Mouse (Mus musculus) limb, embryonic 12.5 days (tissue): Measurements from ENCODE around the gene Pde9a. TPM values are rescaled to one million over a fixed set of nuclear protein-coding genes. Genes with fewer than 3 reads are reported as not detected.

Experiments
- ATAC-seq: fragments of 200-750 bp; cut with Nextera tagmentation; 2 replicates; pipeline ENCODE4 v1.8.0; 2017; ENCODE audit warnings: low read depth, moderate TSS enrichment; ENCODE audit not compliant: insufficient number of reproducible peaks, insufficient read depth, low FRiP score, low TSS enrichment
- H3K27ac ChIP-seq: fragments of 300-500 bp; sonication (generic); 2 replicates; pipeline ENCODE4 v1.5.1; 2016; ENCODE audit warnings: mild to moderate bottlenecking, moderate library complexity
- H3K27me3 ChIP-seq: fragments of 300-500 bp; sonication (generic); 2 replicates; pipeline ENCODE4 v1.6.1; 2016; ENCODE audit warnings: mild to moderate bottlenecking, moderate library complexity
- H3K36me3 ChIP-seq: fragments of 300-500 bp; sonication (generic); 2 replicates; pipeline ENCODE4 v1.6.1; 2016; ENCODE audit warnings: mild to moderate bottlenecking, moderate library complexity
- H3K4me1 ChIP-seq: fragments of 300-500 bp; sonication (generic); replicated peaks from 2 replicates; pipeline ENCODE4 v1.6.1; 2016
- H3K4me2 ChIP-seq: fragments of 300-500 bp; sonication (generic); 2 replicates; pipeline ENCODE4 v1.6.1; 2016; ENCODE audit warnings: mild to moderate bottlenecking, moderate library complexity
- H3K4me3 ChIP-seq: fragments of 300-500 bp; sonication (generic); replicated peaks from 2 replicates; pipeline ENCODE4 v1.5.1; 2016; ENCODE audit warnings: mild to moderate bottlenecking
- H3K9ac ChIP-seq: fragments of 300-500 bp; sonication (generic); replicated peaks from 2 replicates; pipeline ENCODE4 v1.6.1; 2016; ENCODE audit warnings: mild to moderate bottlenecking, moderate library complexity
- H3K9me3 ChIP-seq: fragments of 300-500 bp; sonication (generic); 2 replicates; pipeline ENCODE4 v1.6.1; 2016; ENCODE audit warnings: mild to moderate bottlenecking, moderate library complexity
- WGBS: fragments of 180-500 bp; shearing (Covaris S2); methylation state at CpG from one replicate; pipeline ENCODE4 v1.1.7; 2016; 5-methylcytosine and 5-hydroxymethylcytosine counted together
- polyA plus RNA-seq: library from polyadenylated mRNA; unstranded; fragments of >200 nt; fragmentation: Nextera tagmentation; extraction: Ambion mirVana; gene quantifications from 2 replicates; pipeline ENCODE4 v1.2.1, GENCODE M21; 2016

Pde9a gene
- polyA plus RNA-seq, 1 experiment from 2014 or later, result 29.1 TPM

DNA sequence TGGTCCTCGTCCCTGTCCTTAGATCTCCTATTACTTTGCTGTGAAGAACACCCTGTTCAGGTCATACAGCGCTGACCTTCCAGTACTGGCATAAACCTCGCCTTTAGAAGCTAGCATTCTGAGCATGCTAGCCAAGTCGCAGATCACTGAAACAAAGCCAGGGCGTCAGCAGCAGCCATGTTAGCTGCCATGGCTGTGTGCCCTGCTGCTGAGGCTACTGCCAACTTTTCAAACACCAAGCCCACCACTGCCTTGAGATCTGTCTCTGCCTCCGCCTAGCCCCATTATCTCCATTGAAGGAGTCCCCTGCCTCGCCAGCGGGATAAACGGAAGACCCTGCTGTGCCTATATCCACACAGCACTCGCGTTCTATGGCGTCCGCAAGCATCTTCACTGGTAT is 25.4 kb upstream of the Pde9a start:
- no peaks in the 10 kb centered on the region for H3K27me3 ChIP-seq
- H3K4me3 ChIP-seq, result no peak overlapping the region
- WGBS, result 84% methylated on average over 13 of the region's 13 CpGs
- H3K9ac ChIP-seq, result no peak overlapping the region
- no peak overlapping the region for H3K27ac ChIP-seq
- no peaks in the 10 kb centered on the region for H3K36me3 ChIP-seq
- H3K9me3 ChIP-seq, result no peaks in the 10 kb centered on the region
- no peak overlapping the region for H3K4me2 ChIP-seq
- no peak for ATAC-seq
- H3K4me1 ChIP-seq, result peaks cover 8% of the 10 kb centered on the region

DNA sequence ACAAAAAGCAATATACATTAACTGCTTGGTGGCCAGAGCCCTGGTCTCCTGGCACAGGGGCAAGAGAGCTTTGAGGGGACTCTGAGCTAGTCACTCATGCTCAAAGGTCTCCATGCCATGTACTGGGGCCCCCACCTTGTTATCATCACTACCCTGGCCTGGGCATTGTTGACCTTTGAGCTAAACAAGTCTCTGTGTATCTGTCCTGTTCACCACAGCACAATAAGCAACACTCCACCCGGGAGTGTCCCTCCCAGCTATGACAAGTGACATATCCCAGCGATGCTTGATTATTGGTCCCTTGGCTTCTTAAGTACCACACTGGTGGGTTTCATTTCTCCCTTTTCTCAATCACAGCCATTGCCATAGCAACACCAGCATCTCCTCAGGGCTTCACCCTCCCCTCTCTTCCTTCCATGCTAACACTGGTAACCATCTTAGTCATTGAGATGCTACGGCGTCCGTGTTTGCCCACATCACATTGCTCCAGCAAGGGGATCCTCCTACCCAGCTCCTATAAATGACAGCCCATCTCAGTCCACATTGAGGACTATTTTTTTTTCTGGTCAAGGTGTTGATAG is 20.3 kb upstream of the Pde9a start:
- no peak for ATAC-seq
- 89% methylated on average over 5 of the region's 5 CpGs for WGBS
- Histone ChIP-seq H3K9ac (no peak overlapping the region), H3K9me3 (no peaks in the 10 kb centered on the region), H3K27ac (no peak overlapping the region), H3K4me2 (no peak overlapping the region), H3K36me3 (no peaks in the 10 kb centered on the region), H3K4me1 (no peaks in the 10 kb centered on the region), H3K4me3 (no peak overlapping the region), H3K27me3 (no peaks in the 10 kb centered on the region)

DNA sequence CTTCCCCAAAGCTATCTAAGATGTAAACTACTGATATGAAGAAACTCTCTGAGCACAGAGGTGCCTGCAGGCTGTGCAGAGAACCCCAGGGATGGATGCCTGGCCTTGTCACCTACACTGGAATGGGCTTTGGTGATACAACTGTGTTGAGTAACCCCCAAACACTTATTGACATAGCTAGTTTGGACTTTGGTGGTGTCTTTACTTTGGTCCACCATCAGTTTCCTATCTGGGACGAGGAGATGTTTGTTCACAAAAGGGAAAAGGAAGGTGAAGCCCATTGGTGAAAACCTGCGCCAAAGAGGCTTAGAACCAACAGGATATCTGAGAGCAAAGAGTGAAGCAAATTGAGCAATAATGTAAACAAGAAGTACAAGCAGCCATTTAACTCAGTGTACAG is 15.8 kb upstream of the Pde9a start:
- H3K4me3 ChIP-seq, result no peak overlapping the region
- WGBS, result 70% methylated on average over 2 of the region's 2 CpGs
- H3K27me3 ChIP-seq, result no peaks in the 10 kb centered on the region
- ATAC-seq, result no peak
- no peak overlapping the region for H3K27ac ChIP-seq
- no peaks in the 10 kb centered on the region for H3K4me1 ChIP-seq
- no peaks in the 10 kb centered on the region for H3K36me3 ChIP-seq
- H3K9me3 ChIP-seq, result no peaks in the 10 kb centered on the region
- H3K9ac ChIP-seq, result no peak overlapping the region
- no peak overlapping the region for H3K4me2 ChIP-seq

DNA sequence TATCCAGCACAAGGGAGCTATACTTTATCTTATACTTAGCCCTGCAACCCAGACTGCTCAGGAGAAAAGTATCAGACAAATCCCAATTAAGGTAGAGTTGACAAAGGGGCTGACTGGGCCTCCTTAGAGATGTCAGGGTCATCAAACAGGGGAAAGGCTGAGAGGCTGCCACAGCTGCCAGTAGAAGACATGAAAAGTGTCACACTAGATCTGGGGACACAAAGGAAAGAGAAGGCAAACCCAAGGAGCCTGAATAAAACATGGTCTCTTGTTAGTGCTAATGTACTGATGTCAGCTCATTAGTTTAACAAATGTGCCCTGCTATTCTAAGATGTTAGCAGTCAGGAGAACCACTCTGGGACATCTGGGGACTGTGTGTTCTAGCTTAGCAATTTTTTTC is 15.1 kb upstream of the Pde9a start:
- no peaks in the 10 kb centered on the region for H3K36me3 ChIP-seq
- no peak overlapping the region for H3K4me3 ChIP-seq
- H3K4me2 ChIP-seq, result no peak overlapping the region
- no peak overlapping the region for H3K27ac ChIP-seq
- H3K9ac ChIP-seq, result no peak overlapping the region
- no peaks in the 10 kb centered on the region for H3K9me3 ChIP-seq
- no peaks in the 10 kb centered on the region for H3K27me3 ChIP-seq
- no peak for ATAC-seq
- H3K4me1 ChIP-seq, result no peaks in the 10 kb centered on the region

DNA sequence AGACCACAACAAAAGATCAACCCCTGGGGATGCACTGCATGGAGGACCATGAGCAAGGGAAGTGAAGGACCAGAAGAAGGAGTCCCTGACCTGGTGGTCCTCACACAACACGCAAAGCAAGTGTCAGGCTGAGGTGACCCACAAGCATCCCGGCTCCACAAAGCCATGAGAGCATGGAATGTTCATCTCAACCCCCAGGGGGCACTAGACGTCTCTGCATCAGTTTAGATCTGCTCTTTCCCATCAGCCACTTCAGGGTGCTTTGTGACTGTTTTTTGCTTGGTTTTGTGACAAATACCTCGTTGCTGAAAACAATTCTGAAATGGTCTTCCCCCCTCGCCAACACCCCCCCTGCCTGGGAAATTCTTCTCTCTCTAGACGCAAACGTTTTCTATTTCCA is 8.0 kb upstream of the Pde9a start:
- no peak overlapping the region for H3K27ac ChIP-seq
- H3K4me2 ChIP-seq, result peak overlapping the region; percentile 37
- no peak overlapping the region for H3K9ac ChIP-seq

DNA sequence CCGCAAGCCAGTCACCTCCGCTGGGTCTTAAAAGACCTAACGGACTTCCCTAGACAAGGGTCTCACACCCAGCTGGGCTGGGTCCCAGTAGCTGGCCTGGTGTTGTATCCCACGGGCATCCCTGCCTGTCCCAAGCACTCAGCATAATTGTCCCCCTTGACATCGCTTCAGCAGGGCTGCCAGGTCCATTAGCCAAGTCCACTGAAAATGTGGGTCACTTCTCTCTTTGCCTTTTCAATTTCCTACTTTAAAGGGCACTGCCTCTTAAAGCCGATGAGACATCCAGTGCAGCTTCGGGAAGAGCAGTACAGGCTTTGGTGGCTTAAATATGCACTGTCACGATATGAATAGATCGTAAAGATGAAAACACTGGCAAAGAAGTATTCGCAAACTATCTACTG is 7.6 kb upstream of the Pde9a start:
- no peak overlapping the region for H3K27ac ChIP-seq
- peaks cover 6% of the 10 kb centered on the region; the same call in 1 of the 2 replicates for H3K4me1 ChIP-seq
- H3K36me3 ChIP-seq, result no peaks in the 10 kb centered on the region
- WGBS, result 68% methylated on average over 10 of the region's 10 CpGs
- H3K9me3 ChIP-seq, result no peaks in the 10 kb centered on the region
- peak overlapping the region; percentile 37 for H3K4me2 ChIP-seq
- no peak for ATAC-seq
- 0 out of 2 replicates have a peak, but pooled peaks cover 3% of the 10 kb centered on the region for H3K27me3 ChIP-seq
- H3K4me3 ChIP-seq, result no peak overlapping the region
- no peak overlapping the region for H3K9ac ChIP-seq

More for the DNA sequence above, 8.0 kb upstream of the Pde9a start:
- 14% methylated on average over 7 of the region's 7 CpGs for WGBS
- ATAC-seq, result no peak
- Histone ChIP-seq H3K36me3 (no peaks in the 10 kb centered on the region), H3K27me3 (0 out of 2 replicates have a peak, but pooled peaks cover 3% of the 10 kb centered on the region), H3K4me3 (no peak overlapping the region), H3K9me3 (no peaks in the 10 kb centered on the region), H3K4me1 (peaks cover 6% of the 10 kb centered on the region; the same call in 1 of the 2 replicates)

DNA sequence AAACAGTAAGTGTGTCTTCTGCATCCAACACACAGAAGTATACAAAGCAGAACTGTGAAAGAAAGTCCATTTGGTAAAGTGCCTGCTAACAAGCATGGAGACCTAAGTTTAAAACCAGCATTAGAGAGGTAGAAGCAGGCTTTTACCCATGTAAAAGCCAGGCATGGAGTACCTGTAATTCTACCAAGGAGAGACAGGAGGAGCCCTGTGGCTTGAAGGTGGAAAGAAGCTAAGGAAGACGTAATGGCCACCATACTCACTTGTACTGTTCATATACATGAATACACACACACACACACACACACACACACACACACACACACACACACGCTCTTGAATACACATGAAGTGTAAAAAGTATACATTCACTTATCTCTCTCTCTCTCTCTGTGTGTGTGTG is 6.9 kb upstream of the Pde9a start:
- no peak overlapping the region for H3K9ac ChIP-seq
- no peaks in the 10 kb centered on the region for H3K36me3 ChIP-seq
- peaks cover 8% of the 10 kb centered on the region; the same call in 1 of the 2 replicates for H3K4me1 ChIP-seq
- WGBS, result 58% methylated on average over 2 of the region's 2 CpGs
- H3K9me3 ChIP-seq, result no peaks in the 10 kb centered on the region
- H3K27me3 ChIP-seq, result 0 out of 2 replicates have a peak, but pooled peaks cover 3% of the 10 kb centered on the region
- H3K4me2 ChIP-seq, result no peak overlapping the region
- no peak overlapping the region for H3K4me3 ChIP-seq
- ATAC-seq, result no peak
- no peak overlapping the region for H3K27ac ChIP-seq

DNA sequence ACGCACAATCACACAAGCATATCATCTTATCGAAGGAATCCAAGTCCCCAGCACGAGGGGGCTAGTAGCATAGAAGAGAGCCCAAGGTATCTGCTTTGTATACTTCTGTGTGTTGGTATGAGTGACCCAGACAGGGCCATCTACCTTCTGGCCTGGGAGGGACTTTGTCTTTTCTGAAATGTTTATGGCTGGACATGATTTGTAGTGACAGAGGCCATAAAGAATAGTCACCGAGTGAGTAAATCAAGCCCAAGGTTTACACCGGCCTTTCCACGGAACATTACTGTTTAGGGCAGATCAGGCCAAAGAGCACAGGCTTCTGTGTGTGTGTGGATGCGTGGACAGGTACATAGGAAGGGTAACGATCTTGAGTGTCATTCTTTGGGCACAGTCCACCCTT is 6.1 kb upstream of the Pde9a start:
- H3K9ac ChIP-seq, result no peak overlapping the region
- peaks cover 16% of the 10 kb centered on the region for H3K4me1 ChIP-seq
- H3K27me3 ChIP-seq, result 0 out of 2 replicates have a peak, but pooled peaks cover 3% of the 10 kb centered on the region
- no peak overlapping the region for H3K4me2 ChIP-seq
- H3K9me3 ChIP-seq, result no peaks in the 10 kb centered on the region
- H3K27ac ChIP-seq, result no peak overlapping the region
- no peak for ATAC-seq
- 39% methylated on average over 8 of the region's 8 CpGs for WGBS
- H3K4me3 ChIP-seq, result no peak overlapping the region
- no peaks in the 10 kb centered on the region for H3K36me3 ChIP-seq

DNA sequence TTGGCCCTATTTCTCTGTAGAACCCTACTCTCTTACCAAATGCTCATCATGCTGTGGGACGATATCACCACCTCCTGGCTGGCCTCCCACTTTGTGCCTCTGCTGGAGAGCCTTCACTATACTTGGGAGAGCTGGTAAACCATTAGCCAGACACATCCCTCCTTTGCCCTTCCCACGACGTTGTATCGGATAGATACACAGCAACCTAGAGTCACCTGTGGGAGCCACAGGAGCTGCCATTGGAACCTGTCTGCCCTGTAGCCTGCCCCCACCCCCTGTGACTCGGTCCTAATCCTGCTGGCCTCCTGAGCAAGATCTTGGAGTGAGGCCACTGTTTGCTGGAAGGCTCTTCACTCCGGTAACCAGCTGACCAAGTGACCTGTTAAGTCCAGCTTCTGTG is 2.7 kb upstream of the Pde9a start:
- 83% methylated on average over 6 of the region's 6 CpGs for WGBS
- no peak overlapping the region for H3K4me2 ChIP-seq
- H3K4me1 ChIP-seq, result peaks cover 36% of the 10 kb centered on the region
- H3K4me3 ChIP-seq, result no peak overlapping the region
- H3K36me3 ChIP-seq, result no peaks in the 10 kb centered on the region
- no peak overlapping the region for H3K27ac ChIP-seq
- H3K9me3 ChIP-seq, result no peaks in the 10 kb centered on the region
- H3K27me3 ChIP-seq, result peaks cover 3% of the 10 kb centered on the region; the same call in 1 of the 2 replicates
- ATAC-seq, result no peak
- no peak overlapping the region for H3K9ac ChIP-seq

DNA sequence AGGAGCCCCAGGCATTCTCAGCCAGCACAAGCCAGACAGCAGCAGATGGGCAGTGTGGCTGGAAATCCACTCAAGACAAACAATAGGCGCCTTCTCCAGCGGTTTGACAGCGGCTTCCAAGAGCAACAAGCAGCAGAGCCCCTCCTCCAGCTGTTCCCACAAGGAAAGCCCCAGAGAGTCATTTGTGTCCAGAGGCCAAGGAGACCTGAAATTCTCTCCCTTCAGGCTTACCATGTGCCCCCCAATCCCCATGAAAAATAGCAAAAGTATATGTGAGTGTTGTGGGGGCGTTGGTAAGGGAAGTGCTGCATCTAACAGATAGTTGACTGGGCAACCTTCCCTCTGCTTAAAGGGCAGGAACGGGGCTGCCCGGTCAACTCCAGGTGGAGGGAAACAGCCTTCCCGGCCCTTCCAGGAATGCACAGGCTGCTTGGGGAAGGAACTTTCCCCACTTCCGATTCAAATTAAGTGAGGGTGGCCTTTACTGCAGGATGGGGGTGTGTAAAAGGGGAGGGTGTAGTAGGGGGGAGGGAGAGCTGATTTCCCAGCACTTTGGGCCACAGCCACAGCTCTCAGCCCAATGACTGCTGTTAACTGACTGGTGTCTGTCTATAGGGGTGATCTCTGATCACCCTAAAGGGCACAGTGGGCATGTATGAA is 912 bp upstream of the Pde9a start:
- no peaks in the 10 kb centered on the region for H3K9me3 ChIP-seq
- H3K27ac ChIP-seq, result peak overlapping the region; percentile 87
- peak overlapping the region; percentile 79; the same call in 1 of the 2 replicates for H3K9ac ChIP-seq
- H3K36me3 ChIP-seq, result no peaks in the 10 kb centered on the region
- H3K4me2 ChIP-seq, result peak overlapping the region; percentile 84
- H3K4me1 ChIP-seq, result peaks cover 50% of the 10 kb centered on the region
- WGBS, result 7% methylated on average over 8 of the region's 8 CpGs
- peak; percentile 35; the same call in 1 of the 2 replicates for ATAC-seq
- H3K27me3 ChIP-seq, result peaks cover 3% of the 10 kb centered on the region; the same call in 1 of the 2 replicates
- H3K4me3 ChIP-seq, result no peak overlapping the region

DNA sequence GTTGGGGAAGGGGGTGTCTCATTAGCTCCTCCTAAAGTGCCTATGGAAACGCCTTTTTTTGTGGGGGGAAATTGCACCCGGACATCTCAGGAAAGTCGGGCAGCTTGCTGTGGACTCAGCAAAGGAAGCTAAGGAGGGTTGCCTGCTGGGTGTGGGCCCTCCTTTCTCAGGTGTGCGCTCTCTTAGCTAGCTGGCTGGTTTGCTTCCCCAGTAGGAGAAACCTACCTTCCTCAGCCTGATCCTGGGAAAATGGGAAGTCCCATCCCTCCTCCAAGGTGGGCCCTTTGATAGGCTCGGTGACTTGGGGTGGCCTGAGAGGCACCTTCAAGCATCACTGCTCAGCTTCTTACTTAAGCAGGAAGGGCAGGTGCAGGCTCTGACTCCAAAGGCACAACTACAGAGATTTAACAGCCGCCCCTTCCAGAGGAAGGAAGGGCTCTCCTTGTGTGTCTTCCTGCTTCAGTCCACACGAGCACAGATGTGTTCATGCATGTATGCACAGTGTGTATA is 811 bp downstream of the Pde9a start:
- no peak overlapping the region for H3K27ac ChIP-seq
- peaks cover 3% of the 10 kb centered on the region; the same call in 1 of the 2 replicates for H3K27me3 ChIP-seq
- WGBS, result 12% methylated on average over 7 of the region's 7 CpGs
- peak overlapping the region; percentile 79 for H3K9ac ChIP-seq
- peaks cover 58% of the 10 kb centered on the region for H3K4me1 ChIP-seq
- H3K36me3 ChIP-seq, result no peaks in the 10 kb centered on the region; the same call in 1 of the 2 replicates
- peak overlapping the region; percentile 84 for H3K4me2 ChIP-seq
- ATAC-seq, result no peak
- no peaks in the 10 kb centered on the region for H3K9me3 ChIP-seq
- peak overlapping the region; percentile 84 for H3K4me3 ChIP-seq
